Mouse (Mus musculus) liver, adult 2 months (tissue): ENCODE data around the gene Psmb11.

Experiments used
- CTCF ChIP-seq: fragments of 200-500 bp; IDR thresholded peaks from 2 replicates; pipeline ENCODE4 v1.5.1; 2011; ENCODE audit warnings: low read depth, low read length, control low read depth
- POLR2A ChIP-seq: fragments of 200-500 bp; IDR thresholded peaks from 2 replicates; pipeline ENCODE4 v1.6.1; 2011; ENCODE audit warnings: low read length, control low read depth; ENCODE audit not compliant: insufficient read depth; ENCODE audit errors: extremely low read depth

- TF ChIP-seq CTCF (no peak), POLR2A (no peak)
These were observed 38.7 kb upstream of the Psmb11 start for GRCm38 (mm10) chr14:54582536-54582935.
